Mouse (Mus musculus): Measurements from ENCODE around the gene Gpr85.
"Not testable (repeated sequence)": the region's sequence is repeated elsewhere in the genome, so short reads cannot be mapped to it uniquely, and the experiment has no call there.

The Gpr85 gene

GRCm38 (mm10) chr6:13839345-13840054 lies at the start of gene Gpr85:
Gpr85 (minus strand) TSS chr6:13839942.
- no peak for DNase-seq (ENCODE audit: extremely low read depth, insufficient read length, low spot score)

- no peak for DNase-seq (ENCODE audit: extremely low read depth, insufficient read length, low spot score)
Measured at GRCm38 (mm10) chr6:13884877-13885592, 45.3 kb upstream of the Gpr85 start.

GRCm38 (mm10) chr6:13882919-13883318 lies 43.2 kb upstream of the Gpr85 start:
- peak; percentile 25 for DNase-seq (ENCODE audit: extremely low read depth, insufficient read length, low spot score)

- DNase-seq (ENCODE audit: extremely low read depth, insufficient read length, low spot score), result no peak
Measured at GRCm38 (mm10) chr6:13873959-13874358, 34.2 kb upstream of the Gpr85 start.

- DNase-seq (ENCODE audit: extremely low read depth, insufficient read length, low spot score), result peak; percentile 47
Measured at GRCm38 (mm10) chr6:13872076-13872475, 32.3 kb upstream of the Gpr85 start.

- no peak for DNase-seq (ENCODE audit: extremely low read depth, insufficient read length, low spot score)
Measured at GRCm38 (mm10) chr6:13871625-13871958, 31.9 kb upstream of the Gpr85 start.

GRCm38 (mm10) chr6:13870919-13871624 lies 31.3 kb upstream of the Gpr85 start, which contains the start of gene 2610001J05Rik:
2610001J05Rik (minus strand) TSS chr6:13871518.
- peak; percentile 85 for DNase-seq (ENCODE audit: extremely low read depth, insufficient read length, low spot score)

- no peak for DNase-seq (ENCODE audit: extremely low read depth, insufficient read length, low spot score)
Measured at GRCm38 (mm10) chr6:13870289-13870741, 30.6 kb upstream of the Gpr85 start.

GRCm38 (mm10) chr6:13860596-13860995 lies 20.9 kb upstream of the Gpr85 start:
- DNase-seq (ENCODE audit: extremely low read depth, insufficient read length, low spot score), result no peak

GRCm38 (mm10) chr6:13859877-13860585 lies 20.3 kb upstream of the Gpr85 start:
- no peak for DNase-seq (ENCODE audit: extremely low read depth, insufficient read length, low spot score)

GRCm38 (mm10) chr6:13854230-13854629 lies 14.5 kb upstream of the Gpr85 start:
- DNase-seq (ENCODE audit: extremely low read depth, insufficient read length, low spot score), result no peak

- DNase-seq (ENCODE audit: extremely low read depth, insufficient read length, low spot score), result no peak
Measured at GRCm38 (mm10) chr6:13853244-13853643, 13.5 kb upstream of the Gpr85 start.

GRCm38 (mm10) chr6:13846031-13846430 lies 6.3 kb upstream of the Gpr85 start:
- not testable (repeated sequence) for DNase-seq (ENCODE audit: extremely low read depth, insufficient read length, low spot score)

GRCm38 (mm10) chr6:13838677-13839344 lies 931 bp downstream of the Gpr85 start:
- peak; percentile 19 for DNase-seq (ENCODE audit: extremely low read depth, insufficient read length, low spot score)

GRCm38 (mm10) chr6:13837916-13838676 lies 1.6 kb downstream of the Gpr85 start:
- DNase-seq (ENCODE audit: extremely low read depth, insufficient read length, low spot score), result no peak

GRCm38 (mm10) chr6:13836967-13837570 lies 2.7 kb downstream of the Gpr85 start:
- DNase-seq (ENCODE audit: extremely low read depth, insufficient read length, low spot score), result no peak

- no peak for DNase-seq (ENCODE audit: extremely low read depth, insufficient read length, low spot score)
Measured at GRCm38 (mm10) chr6:13835720-13836665, 3.7 kb downstream of the Gpr85 start.

GRCm38 (mm10) chr6:13832770-13833169 lies 7.0 kb downstream of the Gpr85 start:
- no peak for DNase-seq (ENCODE audit: extremely low read depth, insufficient read length, low spot score)

Data from 3134 (cell line).